Mouse (Mus musculus) right cerebral cortex, postnatal 10 days (tissue): ENCODE results near the gene Hoxa4.

Source experiments
- DNase-seq, 2 experiments: peaks; one replicate each; pipeline ENCODE4 v3.0.0; 2021; ENCODE audit warnings: low spot score in 2 of 2

The Hoxa4 gene

DNA sequence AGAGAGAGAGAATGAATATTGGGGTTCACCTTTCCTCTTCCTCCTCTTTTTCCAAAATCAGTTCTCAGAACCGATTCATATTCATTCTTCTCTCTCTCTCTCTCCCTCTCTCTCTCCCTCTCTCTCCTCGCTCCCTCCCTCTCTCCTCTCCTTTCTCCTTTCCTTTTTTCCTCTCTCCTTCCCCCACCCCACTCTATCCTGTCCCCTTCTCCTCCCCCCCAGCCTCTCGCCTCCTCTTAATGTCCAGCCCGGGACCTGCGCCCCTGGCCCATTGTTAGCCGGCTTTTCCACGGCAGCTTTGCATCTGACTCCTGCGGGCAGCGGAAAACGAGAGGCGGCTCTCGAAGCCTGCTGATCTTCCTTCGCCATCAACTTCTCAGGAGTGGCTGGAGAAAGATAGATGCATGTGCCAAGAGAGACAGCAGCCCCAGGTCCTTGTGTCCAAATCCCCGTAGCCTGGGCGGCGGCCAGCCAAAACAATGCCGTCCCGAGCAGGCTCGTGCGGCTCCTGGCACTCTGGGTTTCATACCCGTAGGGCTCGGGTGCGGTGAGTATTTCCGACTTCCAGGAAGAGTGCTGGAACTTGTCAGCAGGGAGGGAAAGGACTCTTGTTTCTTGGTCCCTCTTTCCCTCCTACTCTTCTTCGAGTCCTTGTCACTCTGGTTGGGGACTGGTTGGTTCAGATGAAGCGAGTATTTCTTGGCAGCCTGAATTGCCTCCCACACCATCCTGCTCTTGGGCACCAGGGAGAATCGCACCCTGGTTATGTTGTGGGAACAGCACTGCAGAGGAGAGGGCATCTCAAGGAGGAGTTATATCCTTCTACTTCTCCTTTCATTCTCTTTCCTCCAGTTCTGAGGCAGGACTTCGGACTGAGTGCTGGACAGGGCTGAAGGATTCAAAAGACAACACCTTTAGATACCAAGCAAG is 25.8 kb downstream of the Hoxa4 start:
- peak in 1 of 2 experiments; percentile 20 for DNase-seq

DNA sequence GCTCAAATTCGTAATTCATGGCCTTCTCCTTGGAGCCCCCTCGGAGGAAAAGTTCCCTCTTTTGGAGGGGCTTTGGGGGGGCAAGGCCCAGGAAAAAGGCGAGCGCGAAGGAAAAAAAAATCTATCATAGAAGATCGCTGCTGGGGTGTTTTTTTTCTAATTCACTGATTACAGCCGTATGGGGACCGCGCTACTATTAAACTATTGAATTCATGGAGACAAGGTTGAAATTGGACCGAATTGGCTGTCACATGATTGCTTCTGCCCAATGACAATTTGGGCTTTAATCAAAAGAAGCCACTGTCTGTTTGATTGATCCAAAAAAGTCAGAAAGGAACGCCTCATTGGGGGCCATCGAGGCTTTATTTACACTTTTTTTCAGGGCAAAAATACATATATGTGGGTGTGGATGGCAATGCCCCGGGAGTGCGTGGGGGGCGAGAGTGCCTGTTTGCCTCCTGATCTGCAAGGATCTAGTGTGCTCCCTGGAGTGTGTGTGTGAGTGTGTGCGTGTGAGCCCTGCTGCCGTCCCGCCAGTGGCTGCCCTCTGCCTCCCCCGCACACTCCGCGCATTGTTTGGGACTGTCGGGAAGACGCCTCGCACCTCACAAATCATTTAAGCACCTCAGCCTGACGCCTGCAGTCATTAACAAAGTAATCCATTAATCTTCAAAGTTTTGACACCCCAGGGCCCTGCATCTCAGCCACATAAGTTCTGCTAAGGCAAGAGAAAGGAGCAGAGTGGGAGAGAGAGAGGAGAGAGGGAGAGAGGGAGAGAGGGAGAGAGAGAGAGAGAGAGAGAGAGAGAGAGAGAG is 26.7 kb downstream of the Hoxa4 start, which contains the start of gene Hoxa2:
Hoxa2 (minus strand) TSS at position 206 of the 815 bp plus-strand sequence.
- DNase-seq = peak in 1 of 2 experiments; percentile 17

DNA sequence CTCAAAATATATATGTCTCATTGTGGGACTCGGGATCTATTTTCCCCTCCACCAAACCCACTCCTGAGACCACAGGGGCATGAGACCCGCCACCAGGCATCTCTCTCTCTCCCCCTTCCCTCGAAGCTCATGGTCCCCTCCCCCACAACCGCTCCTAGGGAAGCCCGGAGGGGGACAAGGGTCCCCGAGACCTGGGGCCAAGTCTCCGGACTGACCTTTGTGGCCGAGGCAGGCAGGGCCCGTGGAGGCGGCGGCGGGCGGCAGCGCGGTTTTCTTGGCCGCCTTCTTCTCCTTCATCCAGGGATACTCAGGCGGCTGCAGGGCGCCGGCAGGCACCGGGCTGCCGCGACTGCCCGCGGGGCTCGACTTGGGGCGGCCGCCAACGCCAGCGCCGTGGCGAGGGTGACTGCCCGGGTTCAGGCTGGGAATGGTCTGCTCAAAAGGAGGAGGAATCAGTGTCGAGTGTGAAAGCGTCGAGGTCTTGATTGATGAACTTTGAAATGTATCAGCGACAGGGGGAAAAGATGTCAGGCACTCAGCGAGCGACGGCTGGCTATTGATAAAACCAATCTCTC is 27.4 kb downstream of the Hoxa4 start:
- DNase-seq = peak in 1 of 2 experiments; percentile 20

DNA sequence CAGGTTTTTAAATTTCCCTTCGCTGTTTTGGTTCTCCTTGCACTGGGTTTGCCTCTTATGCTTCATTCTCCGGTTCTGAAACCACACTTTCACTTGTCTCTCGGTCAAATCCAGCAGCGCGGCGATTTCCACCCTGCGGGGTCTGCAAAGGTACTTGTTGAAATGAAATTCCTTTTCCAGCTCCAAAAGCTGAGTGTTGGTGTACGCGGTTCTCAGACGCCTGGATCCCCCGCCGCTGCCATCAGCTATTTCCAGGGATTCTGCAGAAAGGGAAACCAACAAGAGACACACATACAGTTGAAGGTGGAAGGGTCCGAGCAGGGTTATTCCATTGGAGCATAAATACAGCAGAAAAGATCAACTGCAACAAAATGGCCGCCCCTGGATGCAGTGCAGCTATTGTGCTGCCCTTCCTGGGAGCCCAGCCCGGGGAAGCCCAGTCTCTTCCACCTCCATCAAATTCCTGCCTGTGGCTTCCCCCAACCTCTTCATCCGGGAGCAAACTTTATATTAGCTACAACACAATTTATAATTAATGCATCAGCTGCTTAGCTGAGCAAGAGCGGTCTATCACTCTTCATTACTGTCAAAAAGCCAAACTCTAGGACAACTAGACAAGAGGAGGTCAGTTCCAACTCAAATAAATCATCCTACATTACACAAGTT is 28.1 kb downstream of the Hoxa4 start:
- peak in 1 of 2 experiments; percentile 21 for DNase-seq

DNA sequence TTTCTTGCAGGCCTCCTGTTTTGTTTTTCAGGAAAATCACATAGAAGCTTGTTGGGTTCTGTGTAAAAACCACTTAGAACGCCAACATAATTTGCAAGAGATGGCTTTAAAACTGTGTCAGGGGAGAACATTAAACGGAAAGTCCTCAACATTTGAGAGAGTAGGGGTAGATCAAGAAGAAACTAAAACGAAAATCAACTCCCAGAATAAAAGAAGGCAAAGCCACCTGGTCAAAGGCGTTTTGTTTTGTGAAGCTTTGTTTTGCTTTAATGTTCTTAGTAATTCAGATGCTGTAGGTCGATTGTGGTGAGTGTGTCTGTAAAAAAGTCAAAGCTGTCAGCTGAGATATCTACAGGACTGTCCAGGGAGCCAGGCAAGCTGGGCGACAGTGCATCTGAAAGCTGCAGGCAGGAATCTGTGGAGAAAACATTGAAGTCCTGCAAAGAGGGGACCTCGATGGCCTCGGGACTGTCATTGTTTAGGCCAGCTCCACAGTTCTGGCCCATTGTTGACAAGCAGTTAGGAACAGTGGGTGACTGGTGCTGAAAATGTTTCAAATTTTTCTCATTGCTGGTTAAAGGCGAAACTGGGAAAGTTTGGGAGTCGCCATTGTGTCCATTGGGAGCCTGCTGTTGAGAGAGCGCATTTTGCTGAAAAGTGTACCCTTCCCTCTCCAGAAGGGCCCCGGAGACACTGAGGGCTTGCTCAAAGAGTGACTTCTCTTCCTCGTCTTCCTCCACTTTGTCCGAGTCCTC is 28.8 kb downstream of the Hoxa4 start:
- DNase-seq = peak in 1 of 2 experiments; percentile 15

DNA sequence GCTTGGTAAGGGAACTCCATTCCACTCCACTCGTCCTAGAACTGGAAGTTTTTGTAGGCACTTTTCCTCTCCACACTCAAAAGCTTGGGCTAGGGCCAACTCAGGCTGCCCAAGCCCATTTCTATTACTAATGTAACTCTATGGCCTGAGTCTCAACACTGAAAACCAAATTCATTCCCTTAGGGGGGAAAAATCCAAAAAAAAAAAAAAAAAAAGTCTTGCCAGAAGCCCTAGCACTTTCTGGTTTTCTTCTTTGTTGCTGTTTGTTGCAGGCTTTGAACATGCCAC is 29.5 kb downstream of the Hoxa4 start:
- DNase-seq = no peak

DNA sequence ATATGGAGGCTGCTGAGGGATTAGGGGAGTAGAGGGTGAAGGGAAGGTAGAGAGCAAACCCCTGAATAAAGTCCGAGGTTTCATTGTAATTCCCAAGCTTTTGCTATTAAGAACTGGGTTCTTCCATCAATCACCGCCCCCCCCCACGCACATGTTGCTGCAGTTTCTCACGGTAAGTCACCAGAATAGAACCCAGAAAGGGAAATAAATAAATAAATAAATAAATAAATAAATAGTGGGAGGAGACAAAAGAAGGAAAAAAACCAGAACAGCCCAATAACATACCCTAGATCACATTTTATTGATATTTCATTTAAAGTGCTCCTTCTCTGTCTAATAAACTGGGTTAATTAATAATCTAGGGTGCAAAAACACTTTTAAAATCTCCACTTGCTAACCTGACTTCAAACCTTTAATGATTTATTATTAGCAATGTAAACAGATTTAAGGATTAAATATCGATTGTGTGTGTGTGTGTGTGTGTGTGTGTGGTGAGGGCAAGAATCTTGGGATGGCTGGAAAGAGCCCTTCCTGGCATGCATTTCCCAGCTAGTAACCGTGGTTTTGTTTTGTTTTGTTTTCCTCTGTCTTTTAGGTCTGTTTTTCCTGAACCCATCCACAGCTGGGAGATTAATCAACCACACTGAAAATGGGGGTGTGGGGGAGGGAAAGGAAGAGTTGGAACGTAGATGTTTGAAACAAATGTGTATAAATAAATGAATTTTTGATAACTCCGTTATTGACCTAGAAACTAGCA is 30.0 kb downstream of the Hoxa4 start:
- peak in 1 of 2 experiments; percentile 15 for DNase-seq

DNA sequence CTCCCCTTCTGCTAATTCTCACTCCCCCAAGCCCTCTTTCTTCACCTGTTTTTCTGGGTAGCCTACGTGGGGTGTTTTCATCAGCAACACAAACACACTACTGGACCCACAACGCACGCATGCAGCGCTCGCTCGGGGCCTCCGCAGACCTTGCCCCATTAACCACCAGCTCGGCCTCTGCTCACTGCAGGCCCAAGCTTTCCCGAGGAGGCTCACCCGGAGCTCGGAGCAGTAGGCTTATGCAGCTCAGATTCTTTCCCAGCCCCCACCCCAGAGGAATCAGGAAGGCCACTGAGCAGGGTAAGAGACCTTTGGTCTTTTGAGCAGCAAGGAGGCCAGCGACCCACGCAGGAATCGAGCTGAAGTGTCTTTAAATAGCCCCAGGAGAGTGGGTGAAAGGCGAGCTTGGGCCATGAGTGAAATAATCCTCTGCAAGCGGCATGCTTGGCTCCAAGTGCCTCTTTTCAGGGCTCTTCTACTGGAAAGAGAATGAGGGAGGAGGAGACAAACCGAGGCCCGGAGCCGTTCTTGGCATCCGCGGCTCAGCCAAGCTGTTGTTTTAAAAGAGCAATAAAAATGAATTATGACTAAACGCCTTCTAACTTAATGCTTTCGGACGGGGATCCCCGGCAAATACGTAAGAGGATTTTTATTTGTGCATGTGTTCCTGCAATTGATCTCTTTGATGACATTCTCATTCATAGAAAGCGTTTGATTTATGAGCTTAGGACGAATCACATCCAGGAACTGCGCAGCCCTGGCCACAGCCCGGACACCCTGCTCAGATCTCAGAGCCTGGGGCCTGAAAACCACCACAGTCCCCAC is 30.8 kb downstream of the Hoxa4 start:
- peak in 1 of 2 experiments; percentile 19 for DNase-seq

DNA sequence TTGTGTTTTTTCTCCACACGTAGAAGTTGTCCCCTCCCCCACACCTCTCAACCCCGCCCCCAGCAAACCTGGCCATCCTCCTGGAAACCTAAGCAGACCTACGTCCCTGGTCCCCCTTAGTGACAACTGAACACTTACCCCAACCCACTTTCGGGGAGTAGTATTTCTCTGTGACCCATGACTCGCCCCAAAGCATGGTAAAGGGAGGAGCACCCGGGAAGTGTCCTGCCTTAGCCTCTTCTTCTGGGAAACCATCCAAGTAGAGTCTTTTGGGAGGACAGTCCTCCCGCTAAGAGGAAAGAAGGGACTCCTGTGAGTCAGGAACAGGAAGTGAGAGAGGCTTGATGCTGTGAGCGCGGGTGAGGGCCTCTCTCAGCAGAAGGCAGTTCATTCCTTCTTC is 31.6 kb downstream of the Hoxa4 start:
- DNase-seq = peak in 1 of 2 experiments; percentile 15

DNA sequence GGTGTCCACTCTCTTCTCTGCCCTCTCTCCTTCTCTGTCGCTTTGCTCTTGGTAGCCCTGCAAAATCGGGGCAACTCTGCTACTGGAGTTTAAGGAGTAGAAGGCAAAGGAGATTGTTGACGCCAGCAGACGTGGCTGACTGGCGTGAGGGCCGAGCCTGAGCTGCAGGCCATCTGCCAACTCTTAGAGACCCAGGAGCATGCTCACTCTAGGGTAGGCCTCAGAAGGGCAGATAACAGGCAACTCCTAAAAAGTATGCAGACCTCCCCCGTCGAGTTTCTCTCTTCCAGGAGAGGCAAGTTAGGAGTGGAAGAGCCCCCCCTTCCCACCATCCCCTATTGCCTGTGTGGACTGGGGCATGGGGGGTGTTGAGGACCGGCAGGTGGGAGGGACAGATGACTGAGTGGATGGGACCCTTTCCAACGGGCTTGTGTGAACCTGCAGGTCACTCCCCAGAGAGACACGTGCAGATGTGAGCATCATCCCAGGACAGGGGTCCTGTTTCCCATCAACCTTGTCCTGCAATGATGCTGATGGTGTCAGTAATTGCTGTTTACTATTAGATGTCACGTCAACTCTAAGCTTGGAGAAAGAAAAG is 32.3 kb downstream of the Hoxa4 start:
- peak in 1 of 2 experiments; percentile 21 for DNase-seq

DNA sequence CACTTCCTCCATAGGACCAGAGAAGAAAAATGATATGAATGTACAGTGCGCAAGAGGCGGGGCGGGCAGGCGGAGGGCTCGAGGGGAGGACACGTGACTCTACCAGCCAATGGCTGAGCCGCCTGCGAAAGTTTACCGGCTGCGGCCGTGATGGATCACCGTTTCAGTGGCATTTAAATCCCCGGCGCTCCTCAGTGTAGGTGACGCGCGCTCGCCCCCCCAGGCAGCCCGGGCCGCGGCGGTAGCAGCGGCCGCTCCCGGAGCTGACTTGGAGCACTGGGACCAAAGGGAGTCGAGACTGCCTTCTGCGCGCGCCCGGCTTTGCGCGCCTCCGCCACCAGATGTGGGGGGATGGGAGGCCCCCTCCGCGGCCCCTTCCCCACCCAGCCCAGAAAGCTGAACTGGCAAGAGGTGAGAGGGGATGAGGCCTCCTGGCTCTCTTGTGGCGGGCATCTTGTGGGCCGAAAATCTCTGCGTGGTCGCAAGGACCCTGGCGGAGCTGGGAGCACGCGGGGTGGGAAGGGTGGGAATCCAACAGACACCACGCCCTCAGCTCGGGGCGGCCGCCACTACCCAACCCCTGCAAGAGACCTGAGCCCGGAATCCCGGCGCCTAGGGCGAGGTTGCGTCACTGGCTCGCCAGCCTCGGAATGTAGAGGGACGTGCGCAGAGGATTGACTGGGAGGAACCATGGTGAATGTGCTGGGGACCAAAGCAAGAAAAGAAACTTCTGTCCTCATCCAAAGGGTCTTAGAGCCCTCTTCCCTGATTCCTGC is 33.1 kb downstream of the Hoxa4 start, which contains the start of gene Hoxa1:
Hoxa1 (minus strand) TSS at position 42 of the 776 bp plus-strand sequence.
- peak in 1 of 2 experiments; percentile 24 for DNase-seq

DNA sequence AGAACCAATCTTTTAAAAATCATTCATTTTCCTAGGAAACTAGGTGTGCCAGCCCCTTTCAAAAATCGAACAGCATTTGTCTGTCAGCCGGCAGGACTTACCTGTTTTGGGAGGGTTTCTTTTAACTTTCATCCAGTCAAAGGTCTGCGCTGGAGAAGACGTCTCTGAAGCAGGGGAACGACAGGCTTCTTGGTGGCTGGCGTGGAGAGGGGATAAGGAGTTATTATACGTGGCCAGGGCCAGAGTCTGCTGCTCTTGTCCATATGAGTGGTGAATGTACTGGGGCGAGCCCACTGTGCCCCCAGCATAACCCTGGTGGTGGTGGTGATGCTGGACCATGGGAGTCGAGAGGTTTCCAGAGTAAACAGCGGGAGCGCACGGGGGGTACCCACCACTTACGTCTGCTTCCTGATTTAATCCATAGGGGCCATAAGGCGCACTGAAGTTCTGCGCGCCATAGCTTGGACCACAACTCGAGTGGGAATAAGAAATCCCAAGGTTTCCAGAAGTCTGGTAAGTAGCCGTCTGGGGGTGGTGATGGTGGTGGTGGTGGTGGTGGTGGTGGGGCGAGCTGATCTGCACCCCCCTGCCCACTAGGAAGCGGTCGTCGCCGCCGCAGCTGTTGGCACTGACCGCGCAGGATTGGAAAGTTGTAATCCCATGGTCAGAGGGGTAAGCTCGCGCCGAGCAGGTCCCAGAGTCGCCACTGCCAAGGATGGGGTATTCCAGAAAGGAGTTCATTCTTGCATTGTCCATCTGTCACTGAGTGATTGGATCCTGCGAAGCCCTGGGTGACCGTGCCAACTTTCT is 33.9 kb downstream of the Hoxa4 start:
- DNase-seq = peak in 1 of 2 experiments; percentile 13

DNA sequence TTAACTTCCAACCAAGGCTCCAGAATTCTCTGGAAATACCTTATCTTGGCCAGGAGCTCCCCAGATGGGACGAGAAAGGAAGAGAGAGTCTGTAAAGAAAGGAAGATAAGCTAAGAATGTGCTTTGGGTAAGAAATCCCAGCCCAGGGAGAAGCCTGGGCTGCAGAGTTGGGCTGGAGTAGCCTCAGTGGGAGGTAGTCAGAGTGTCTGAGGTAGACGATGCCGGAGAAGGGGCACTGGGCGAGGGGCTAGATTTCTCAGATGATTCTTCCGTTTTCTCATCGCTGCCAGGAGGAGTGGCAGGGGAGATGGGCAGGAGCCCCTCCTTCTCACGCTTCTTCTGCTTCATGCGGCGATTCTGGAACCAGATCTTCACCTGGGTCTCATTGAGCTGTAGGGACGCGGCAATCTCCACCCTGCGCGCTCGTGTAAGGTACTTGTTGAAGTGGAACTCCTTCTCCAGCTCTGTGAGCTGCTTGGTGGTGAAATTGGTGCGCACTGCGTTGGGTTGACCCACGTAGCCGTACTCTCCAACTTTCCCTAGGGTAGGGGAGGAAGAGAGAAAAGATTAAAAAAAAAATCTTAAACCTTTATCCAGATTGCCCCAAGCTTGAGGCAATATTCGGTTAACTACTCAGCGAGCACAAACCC is 34.9 kb downstream of the Hoxa4 start:
- DNase-seq = no peak

DNA sequence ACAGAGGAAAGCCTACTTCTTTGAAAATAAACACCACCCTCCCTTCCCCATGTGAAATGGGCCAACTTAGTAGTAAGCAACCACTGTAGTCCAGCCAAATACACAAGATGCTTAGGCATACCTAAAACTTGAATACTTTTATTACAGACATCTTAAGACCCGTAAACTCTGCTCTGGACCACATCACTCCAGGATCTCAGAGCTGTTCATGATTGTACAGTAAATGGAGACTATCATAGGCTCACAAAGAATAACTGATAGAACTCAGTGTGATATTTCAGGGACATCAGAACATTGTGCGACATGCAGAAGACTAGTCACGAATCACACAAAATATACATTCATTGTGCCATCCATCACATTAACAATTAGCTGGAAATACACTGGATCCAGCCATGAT is 36.1 kb downstream of the Hoxa4 start:
- DNase-seq = no peak

DNA sequence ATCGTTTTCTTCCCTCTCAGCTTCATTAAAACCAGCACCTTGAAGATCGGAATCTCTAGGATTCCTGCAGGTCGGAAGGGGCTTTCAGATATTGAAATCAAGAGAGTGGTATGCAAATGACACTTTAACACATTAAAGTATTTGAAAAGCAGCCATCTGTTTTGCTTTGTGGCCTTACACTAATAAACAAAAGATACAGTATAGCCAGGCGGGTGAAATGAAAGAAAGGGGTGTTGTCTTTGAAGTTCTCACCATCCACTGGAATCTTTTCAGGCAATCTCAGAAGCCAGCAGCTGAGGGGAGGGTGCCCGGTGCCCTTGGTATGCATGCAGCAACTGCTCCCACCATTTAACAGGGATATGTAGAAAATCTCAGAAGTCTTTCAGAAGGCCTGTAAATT is 37.5 kb downstream of the Hoxa4 start:
- DNase-seq = no peak

DNA sequence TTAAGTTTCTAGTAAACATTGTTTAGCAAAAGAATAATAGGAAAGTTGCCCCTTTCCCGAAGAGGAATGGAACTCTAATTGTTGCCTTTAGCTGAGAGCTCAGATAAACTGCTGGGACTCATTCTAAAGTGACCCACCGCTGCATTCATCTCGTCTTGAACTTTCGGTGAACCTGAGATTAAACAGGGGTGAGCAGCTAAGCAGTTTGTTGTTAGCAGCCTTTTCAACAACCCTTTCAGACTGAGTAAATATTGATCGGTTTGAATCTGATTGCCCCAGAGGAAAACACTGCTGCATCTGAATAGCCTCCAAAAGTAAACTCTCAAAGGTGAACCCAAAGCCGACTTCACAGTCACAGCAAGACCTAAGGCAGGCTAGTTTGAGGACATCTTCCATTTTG is 38.3 kb downstream of the Hoxa4 start:
- no peak for DNase-seq
